Mouse (Mus musculus): Measurements from ENCODE around the gene Rhbdd2.

Gene Rhbdd2

DNA sequence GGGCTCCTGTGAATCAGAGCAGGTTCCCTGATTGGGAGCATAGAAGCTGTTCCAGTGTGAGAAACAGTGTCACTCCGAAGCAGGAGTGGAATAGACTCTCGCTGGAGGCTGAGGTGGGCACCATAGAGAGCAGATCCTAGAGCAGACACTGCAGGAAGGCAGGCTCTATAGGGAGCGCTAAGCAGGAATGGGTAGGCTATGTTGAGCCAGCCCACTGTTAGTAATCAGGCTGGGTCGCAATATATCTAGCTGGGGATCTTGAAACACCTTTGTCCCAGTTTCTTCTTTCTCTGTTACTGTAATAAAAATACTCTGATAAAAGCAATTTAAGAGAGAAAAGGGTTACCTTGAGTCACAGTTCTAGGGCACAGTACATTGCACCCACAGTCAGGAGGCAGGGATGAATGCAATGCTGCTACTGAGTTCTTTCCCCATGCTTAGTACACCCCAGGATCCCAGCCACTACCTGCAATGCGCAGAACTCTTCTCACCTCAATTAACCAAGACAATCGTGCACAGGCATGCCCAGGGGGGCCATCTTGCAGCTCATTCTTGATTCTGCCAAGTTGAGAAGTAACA is 48.6 kb downstream of the Rhbdd2 start:
- no peak for DNase-seq (ENCODE audit: low spot score in 2 of 2)

DNA sequence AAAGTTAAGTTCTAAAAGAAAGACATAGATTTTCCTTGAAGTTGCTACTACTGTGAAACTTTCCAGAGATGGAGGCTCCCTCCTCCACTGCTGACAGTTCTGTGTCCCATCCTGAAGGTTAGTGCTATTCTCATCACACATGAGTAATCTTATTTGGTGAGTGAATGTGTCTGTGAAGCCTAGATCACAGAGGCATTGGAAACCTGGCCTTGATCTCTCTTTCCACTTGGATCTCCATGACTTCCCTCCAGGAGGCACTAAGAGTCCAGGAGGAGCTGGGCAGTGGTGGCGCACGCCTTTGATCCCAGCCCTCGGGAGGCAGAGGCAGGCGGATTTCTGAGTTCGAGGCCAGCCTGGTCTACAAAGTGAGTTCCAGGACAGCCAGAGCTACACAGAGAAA is 49.6 kb downstream of the Rhbdd2 start:
- no peak for DNase-seq (ENCODE audit: low spot score in 2 of 2)

DNA sequence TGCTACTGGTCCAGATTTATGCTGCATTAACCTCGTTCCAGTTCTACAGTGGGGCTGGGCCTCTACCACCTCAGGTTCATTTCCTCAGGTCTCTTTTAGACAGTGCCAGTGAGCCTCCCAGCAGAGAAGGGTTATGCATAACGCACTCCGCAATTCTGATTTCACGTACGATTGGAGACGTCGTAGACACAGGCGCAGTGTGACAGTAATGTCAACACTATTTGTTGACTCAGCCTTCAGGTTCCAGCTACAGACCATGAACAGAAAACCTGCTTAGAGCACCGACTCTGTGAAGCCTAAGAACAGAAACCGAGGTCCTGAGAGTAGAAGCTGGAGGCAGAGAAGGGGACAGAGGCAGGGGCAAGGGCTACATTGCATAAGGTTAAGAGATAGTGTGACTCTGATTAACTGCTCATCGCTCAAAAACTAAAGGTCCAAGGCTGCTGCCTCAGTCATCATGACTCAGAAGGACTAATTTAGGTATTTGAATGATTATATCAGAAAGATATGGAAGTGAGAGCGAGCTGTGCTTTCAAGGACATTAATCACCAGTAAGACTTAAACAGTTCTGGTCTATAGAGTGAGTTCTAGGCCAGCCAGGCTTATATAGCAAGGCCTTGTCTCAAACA is 50.6 kb downstream of the Rhbdd2 start:
- DNase-seq (ENCODE audit: low spot score in 2 of 2): no peak

DNA sequence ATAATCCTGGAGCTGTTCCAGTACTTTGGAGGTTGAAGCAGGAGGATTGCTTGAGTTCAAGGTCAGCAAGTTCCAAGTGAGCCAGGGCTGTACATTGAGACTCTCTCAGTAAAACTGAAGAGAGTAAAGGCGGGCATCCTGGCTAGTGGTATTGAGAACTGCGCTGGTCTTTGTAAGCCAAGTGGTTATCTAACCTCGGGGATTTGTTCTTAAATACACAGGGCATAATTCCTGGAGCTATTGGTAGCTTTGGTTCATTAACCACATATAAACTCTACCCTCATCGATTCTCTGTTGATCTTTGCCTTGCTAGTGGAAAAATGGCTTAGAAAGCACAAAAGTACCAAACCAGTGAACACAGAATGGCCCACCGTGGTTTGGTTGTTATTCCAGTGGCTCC is 58.0 kb downstream of the Rhbdd2 start:
- DNase-seq (ENCODE audit: low spot score in 2 of 2): no peak

DNA sequence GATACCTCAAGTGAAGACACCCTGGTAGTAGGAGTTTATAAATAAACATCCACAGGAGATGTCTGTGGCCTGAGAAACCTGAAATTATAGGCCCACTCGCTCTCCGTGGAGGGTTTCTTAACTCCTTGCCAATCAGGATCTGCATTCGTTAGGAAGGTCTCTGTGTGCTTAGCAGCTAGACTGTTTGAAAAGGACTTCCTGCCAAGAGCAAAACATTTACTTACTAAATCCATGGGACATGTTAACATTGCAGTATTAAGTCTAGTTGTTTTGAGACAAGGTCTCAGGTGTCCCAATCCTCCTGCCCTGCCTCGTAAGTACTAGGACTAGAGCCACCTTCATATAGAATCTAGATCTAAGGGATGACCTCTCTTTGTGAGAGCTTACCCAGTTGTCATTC is 58.8 kb downstream of the Rhbdd2 start:
- DNase-seq (ENCODE audit: low spot score in 2 of 2): no peak

DNA sequence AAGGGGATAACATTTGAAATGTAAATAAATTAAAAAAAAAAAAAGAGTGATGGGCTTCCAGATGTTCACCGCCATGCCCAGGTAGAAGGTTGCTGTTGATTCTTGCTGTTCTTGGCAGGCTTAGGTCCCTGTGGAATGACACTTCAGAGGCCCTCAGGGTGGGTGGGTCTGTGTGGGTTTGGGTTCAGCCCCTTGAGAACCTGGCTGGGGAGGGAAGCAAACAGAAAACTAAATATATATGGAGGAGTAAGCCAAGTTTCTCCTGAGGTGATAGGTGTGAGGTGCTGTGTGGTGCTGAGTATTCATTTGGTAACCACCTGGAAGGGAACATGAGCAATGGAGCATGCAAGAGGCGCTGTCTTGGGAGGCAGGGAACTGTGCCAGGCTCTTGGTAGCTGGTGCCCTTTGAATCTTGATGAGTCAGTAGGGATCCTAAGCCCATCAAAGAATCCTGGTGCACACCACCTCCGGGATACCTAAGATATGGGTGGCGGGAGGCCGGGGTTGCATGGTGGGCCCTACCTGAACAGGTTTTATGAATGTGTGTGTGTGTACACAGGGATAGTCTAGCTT is 60.9 kb downstream of the Rhbdd2 start:
- no peak for DNase-seq (ENCODE audit: low spot score in 2 of 2)

DNA sequence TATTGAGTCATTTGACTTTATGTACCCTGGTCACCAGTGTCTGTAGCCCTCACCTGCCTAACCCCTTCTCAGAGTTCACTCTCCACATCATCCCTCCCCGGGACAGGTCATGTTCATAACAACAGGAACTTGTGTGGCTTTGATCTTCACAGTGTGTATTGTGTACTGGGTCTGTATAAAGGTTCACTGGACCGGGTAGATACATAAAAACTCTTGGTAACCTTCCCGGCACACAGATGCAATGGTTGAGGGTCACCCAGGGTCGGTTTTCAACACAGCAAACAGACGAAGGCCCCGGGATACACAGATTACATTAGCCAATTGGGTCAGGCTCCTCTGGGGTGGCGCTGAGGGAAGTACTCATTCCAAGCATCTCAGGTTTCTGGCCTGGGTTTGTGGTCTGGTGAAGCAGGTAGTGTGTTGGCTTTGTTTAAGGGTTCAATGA is 62.9 kb downstream of the Rhbdd2 start:
- DNase-seq (ENCODE audit: low spot score in 2 of 2): no peak
